ENCODE assay signal across 35 mouse cellular contexts in the genomic region with DNA sequence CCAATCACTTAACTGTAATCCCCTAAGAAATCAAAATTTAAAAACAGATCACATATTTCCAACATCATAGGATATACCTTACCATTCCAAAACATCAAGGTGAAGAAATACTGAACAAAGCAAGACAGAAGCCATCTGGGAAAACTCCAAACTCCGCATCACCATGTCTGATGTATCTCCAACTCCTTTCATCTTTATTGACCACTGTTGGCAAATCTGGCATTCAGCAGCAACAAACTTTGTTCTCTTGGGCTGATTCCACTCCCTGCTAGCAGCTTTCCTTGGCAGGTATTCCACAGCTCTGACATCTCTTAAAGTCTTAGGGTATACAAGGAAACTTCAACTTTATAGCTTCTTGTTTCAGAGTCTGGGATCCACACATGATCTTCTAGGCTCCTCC.
"Had no signal": no experiment of that assay in that cellular context is flagged by ENCODE, and none has a peak within 500 bp of the region (broad histone marks: within the 10 kb centered on the region; RNA-seq: fewer than 3 reads in every experiment).

No protein-coding gene starts in this region.

- H3K4me1 ChIP-seq: hindbrain, embryonic 12.5 days; hindbrain, embryonic 13.5 days; hindbrain, embryonic 15.5 days had no signal

- H3K4me3 ChIP-seq: heart, embryonic 10.5 days; heart, embryonic 12.5 days; heart, embryonic 13.5 days; heart, embryonic 15.5 days; hindbrain, embryonic 10.5 days; hindbrain, embryonic 12.5 days; hindbrain, embryonic 13.5 days; hindbrain, embryonic 15.5 days; intestine, embryonic 15.5 days; kidney, embryonic 15.5 days; layer of hippocampus, adult 2 months had no signal

- H3K4me2 ChIP-seq: heart, embryonic 11.5 days; heart, embryonic 12.5 days; heart, embryonic 13.5 days; heart, embryonic 15.5 days; hindbrain, embryonic 12.5 days; hindbrain, embryonic 13.5 days; hindbrain, embryonic 14.5 days; hindbrain, embryonic 15.5 days; intestine, embryonic 15.5 days; kidney, embryonic 15.5 days had no signal

- H3K36me3 ChIP-seq: heart, embryonic 13.5 days; heart, embryonic 15.5 days; hindbrain, embryonic 10.5 days; hindbrain, embryonic 12.5 days; hindbrain, embryonic 15.5 days; intestine, embryonic 15.5 days; kidney, embryonic 15.5 days had no signal

- H3K27ac ChIP-seq: heart, embryonic 10.5 days; heart, embryonic 13.5 days; heart, embryonic 15.5 days; hindbrain, embryonic 10.5 days; hindbrain, embryonic 12.5 days; hindbrain, embryonic 13.5 days; hindbrain, embryonic 14.5 days; hindbrain, embryonic 15.5 days; hindbrain, postnatal 0 days; intestine, embryonic 15.5 days; kidney, embryonic 15.5 days; kidney, postnatal 0 days; layer of hippocampus, adult 2 months had no signal

- H3K27me3 ChIP-seq: heart, embryonic 12.5 days; heart, embryonic 13.5 days; heart, embryonic 15.5 days; hindbrain, embryonic 13.5 days; hindbrain, embryonic 15.5 days; intestine, embryonic 15.5 days; kidney, embryonic 15.5 days had no signal

- H3K9ac ChIP-seq: heart, embryonic 12.5 days; heart, embryonic 13.5 days; heart, embryonic 15.5 days; hindbrain, embryonic 12.5 days; hindbrain, embryonic 13.5 days; hindbrain, embryonic 14.5 days; hindbrain, embryonic 15.5 days; intestine, embryonic 15.5 days; kidney, embryonic 15.5 days had no signal

- DNase-seq: heart, postnatal 10 days; heart, postnatal 14 days; heart, postnatal 36 days; heart, postnatal 4 days; kidney, adult 11 months; kidney, adult 18-20 months; kidney, adult 2 months; kidney, adult 8-10 months; kidney, adult 9 months; kidney, postnatal 10 days; kidney, postnatal 14 days; kidney, postnatal 25 days; kidney, postnatal 36 days; kidney, postnatal 4 days; layer of hippocampus, adult 9-11 months; layer of hippocampus, postnatal 36 days had no signal

- ATAC-seq: hindbrain, embryonic 16.5 days; hindbrain, postnatal 0 days; inflammation-experienced regulatory T-cells, adult 6 months; intestine, embryonic 15.5 days; intestine, embryonic 16.5 days; intestine, postnatal 0 days had no signal

- H3K9me3 ChIP-seq: heart, embryonic 15.5 days; intestine, embryonic 15.5 days had no signal
